Mouse (Mus musculus) hindbrain, embryonic 11.5 days (tissue): ENCODE data around the gene Gpx8. TPM values are rescaled to one million over a fixed set of nuclear protein-coding genes. Genes with fewer than 3 reads are reported as not detected.
A peak's percentile ranks its signal among the peaks of the same experiment; 100 is the strongest.

Experiments used
- ATAC-seq: fragments of 200-750 bp; cut with Nextera tagmentation; 2 replicates; pipeline ENCODE4 v1.8.0; 2017; ENCODE audit warnings: mild to moderate bottlenecking, moderate TSS enrichment, moderate library complexity; ENCODE audit not compliant: low FRiP score
- DNase-seq: peaks from one replicate; pipeline ENCODE4 v3.0.0-alpha.2; 2015; ENCODE audit warnings: low spot score
- H3K27ac ChIP-seq: fragments of 300-500 bp; sonication (generic); 2 replicates; pipeline ENCODE4 v1.5.1; 2014; ENCODE audit warnings: mild to moderate bottlenecking, low read depth, low read length
- H3K27me3 ChIP-seq: fragments of 300-500 bp; sonication (generic); 2 replicates; pipeline ENCODE4 v1.6.1; 2014; ENCODE audit warnings: mild to moderate bottlenecking, low read length, moderate library complexity, mixed read lengths; ENCODE audit not compliant: control insufficient read depth, insufficient read depth
- H3K36me3 ChIP-seq: fragments of 300-500 bp; sonication (generic); 2 replicates; pipeline ENCODE4 v1.6.1; 2014; ENCODE audit warnings: mild to moderate bottlenecking, low read length, moderate library complexity, mixed read lengths; ENCODE audit not compliant: control insufficient read depth, insufficient read depth
- H3K4me1 ChIP-seq: fragments of 300-500 bp; sonication (generic); replicated peaks from 2 replicates; pipeline ENCODE4 v1.6.1; 2014; ENCODE audit warnings: low read length, mixed read lengths; ENCODE audit not compliant: control insufficient read depth, insufficient read depth
- H3K4me2 ChIP-seq: fragments of 300-500 bp; sonication (generic); replicated peaks from 2 replicates; pipeline ENCODE4 v1.6.1; 2014; ENCODE audit warnings: mild to moderate bottlenecking, low read depth, low read length
- H3K4me3 ChIP-seq: fragments of 300-500 bp; sonication (generic); 2 replicates; pipeline ENCODE4 v1.5.1; 2014; ENCODE audit warnings: low read depth, low read length
- H3K9ac ChIP-seq: fragments of 300-500 bp; sonication (generic); 2 replicates; pipeline ENCODE4 v1.6.1; 2014; ENCODE audit warnings: low read depth, low read length
- H3K9me3 ChIP-seq: fragments of 300-500 bp; sonication (generic); 2 replicates; pipeline ENCODE4 v1.6.1; 2016; ENCODE audit warnings: low read length; ENCODE audit not compliant: control insufficient read depth
- WGBS: fragments of 180-500 bp; shearing (Covaris S2); extraction: QIAGEN DNeasy Blood & Tissue Kit; methylation state at CpG from one replicate; pipeline ENCODE4 v1.1.7; 2014; 5-methylcytosine and 5-hydroxymethylcytosine counted together
- polyA plus RNA-seq: library from polyadenylated mRNA; unstranded; fragments of >200 nt; fragmentation: Nextera tagmentation; extraction: Ambion mirVana; gene quantifications from 2 replicates; pipeline ENCODE4 v1.2.1, GENCODE M21; 2014

Gpx8 gene
- polyA plus RNA-seq, 1 experiment from 2014 or later: 105 TPM

GRCm38 (mm10) chr13:113055826-113056225, 9.6 kb upstream of the Gpx8 start:
- DNase-seq: no peak
- Histone ChIP-seq H3K36me3 (no peaks in the 10 kb centered on the region), H3K9ac (no peak overlapping the region), H3K27me3 (no peaks in the 10 kb centered on the region), H3K9me3 (no peaks in the 10 kb centered on the region), H3K4me2 (no peak overlapping the region), H3K27ac (no peak overlapping the region), H3K4me3 (no peak overlapping the region), H3K4me1 (no peaks in the 10 kb centered on the region)
- WGBS: 45% methylated on average over 8 of the region's 8 CpGs
- no peak for ATAC-seq

- WGBS: 95% methylated on average over 8 of the region's 8 CpGs
- Histone ChIP-seq H3K27ac (no peak overlapping the region), H3K4me1 (no peaks in the 10 kb centered on the region), H3K27me3 (no peaks in the 10 kb centered on the region), H3K4me3 (no peak overlapping the region), H3K9ac (no peak overlapping the region), H3K9me3 (no peaks in the 10 kb centered on the region), H3K4me2 (no peak overlapping the region), H3K36me3 (no peaks in the 10 kb centered on the region)
- ATAC-seq: no peak
- no peak for DNase-seq
Observed at GRCm38 (mm10) chr13:113054230-113054629, 8.0 kb upstream of the Gpx8 start.

DNA sequence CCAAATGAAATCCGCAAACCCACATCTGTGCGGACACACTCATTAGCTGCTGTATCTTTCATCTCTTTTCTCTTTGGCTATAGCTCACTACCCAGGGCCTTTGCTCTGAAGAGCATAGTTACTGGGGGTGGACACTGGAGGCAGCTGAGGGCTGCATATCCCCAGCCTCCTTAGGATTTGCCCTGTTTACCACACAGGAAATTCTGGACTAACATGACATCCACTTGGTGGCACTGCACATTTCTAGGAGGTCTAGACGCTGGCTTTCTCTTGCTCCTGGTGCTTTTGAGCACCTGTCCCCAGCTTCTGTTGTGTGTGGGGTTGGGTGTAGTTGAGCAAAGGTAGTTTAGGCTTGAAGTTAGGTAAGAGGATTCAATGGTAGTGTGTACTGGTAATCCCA, 1.4 kb upstream of the Gpx8 start:
- 86% methylated on average over 3 of the region's 3 CpGs for WGBS
- ATAC-seq: no peak

DNA sequence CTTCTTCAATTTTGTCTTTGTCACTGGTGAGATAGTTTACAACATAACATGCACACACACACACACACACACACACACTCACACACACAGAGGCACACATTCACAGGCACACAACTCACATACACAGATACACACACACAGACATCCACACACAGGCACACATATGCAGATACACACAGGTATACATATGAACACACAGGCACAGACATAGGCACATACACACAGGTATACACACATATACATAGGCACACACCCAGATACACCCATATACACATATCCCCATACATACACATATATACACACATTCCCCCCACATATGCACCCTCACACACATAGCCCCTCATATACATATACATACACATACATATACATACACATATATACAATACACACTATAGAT, 808 bp upstream of the Gpx8 start:
- Histone ChIP-seq H3K36me3 (no peaks in the 10 kb centered on the region), H3K4me1 (no peaks in the 10 kb centered on the region), H3K4me3 (no peak overlapping the region), H3K9me3 (no peaks in the 10 kb centered on the region), H3K9ac (no peak overlapping the region), H3K4me2 (no peak overlapping the region), H3K27ac (no peak overlapping the region), H3K27me3 (no peaks in the 10 kb centered on the region)
- DNase-seq: no peak
- ATAC-seq: peak; percentile 48

More for the DNA sequence above, 1.4 kb upstream of the Gpx8 start:
- no peak overlapping the region for H3K9ac ChIP-seq
- no peaks in the 10 kb centered on the region for H3K9me3 ChIP-seq
- DNase-seq: no peak
- no peak overlapping the region for H3K4me3 ChIP-seq
- no peak overlapping the region for H3K4me2 ChIP-seq
- no peaks in the 10 kb centered on the region for H3K36me3 ChIP-seq
- H3K4me1 ChIP-seq: no peaks in the 10 kb centered on the region
- H3K27ac ChIP-seq: no peak overlapping the region
- no peaks in the 10 kb centered on the region for H3K27me3 ChIP-seq

DNA sequence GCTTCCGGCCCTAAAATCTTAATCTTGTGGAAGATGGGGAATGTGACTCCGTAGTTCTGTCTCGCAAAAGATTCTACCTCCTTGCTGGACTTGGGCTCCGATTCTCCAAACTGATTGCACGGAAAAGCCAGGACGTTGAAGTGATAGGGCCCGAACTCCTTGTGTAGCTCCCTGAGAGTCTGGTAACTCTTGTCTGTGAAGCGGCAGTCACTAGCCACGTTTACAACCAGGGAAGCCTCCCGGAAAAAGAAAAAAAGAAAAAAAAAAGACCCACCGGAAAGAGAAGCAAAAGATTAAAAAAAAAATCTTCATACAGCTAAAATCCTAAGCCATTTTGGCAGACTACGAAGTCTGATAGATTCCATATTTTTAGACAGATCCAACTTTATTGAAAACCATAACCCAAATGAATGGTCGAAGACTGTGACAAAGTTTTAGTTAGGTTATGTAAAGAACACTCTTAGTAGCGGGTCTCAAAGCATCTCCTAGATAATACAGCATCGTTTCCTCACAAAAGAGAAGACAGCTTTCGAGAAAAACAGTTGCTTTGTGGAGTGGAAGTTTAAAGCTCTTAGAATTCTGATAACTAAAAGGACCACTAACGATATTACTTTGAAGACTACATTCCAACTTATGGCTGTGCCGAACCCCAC, 626 bp downstream of the Gpx8 start:
- H3K4me1 ChIP-seq: no peaks in the 10 kb centered on the region
- peak overlapping the region; percentile 37 for H3K4me2 ChIP-seq
- no peaks in the 10 kb centered on the region for H3K27me3 ChIP-seq
- H3K4me3 ChIP-seq: peak overlapping the region; percentile 46
- no peaks in the 10 kb centered on the region for H3K9me3 ChIP-seq
- 0 out of 2 replicates have a peak overlapping the region, but pooled peaks have one; percentile 11 for H3K27ac ChIP-seq
- 35% methylated on average over 18 of the region's 18 CpGs for WGBS
- DNase-seq (peak; percentile 36), ATAC-seq (no peak)
- H3K9ac ChIP-seq: peak overlapping the region; percentile 65
- H3K36me3 ChIP-seq: no peaks in the 10 kb centered on the region

DNA sequence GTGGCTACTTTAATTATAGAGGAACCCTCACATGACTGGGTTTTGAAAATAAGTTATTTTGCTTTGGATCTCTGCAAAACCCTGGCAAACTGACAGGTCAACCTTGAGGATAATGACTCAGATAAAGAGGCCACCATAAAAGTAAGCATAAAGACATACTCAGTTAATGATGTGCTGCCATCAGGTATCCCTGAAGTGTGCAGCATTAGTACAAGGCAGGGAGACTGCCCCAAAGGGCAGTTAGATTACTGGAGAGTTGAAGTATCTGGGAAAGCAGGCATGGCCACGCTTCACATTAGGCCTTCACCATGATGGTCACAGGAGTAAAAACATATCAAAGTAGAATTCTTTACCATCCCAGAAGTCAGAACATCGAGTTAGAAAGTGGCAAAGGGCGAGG, 1.3 kb downstream of the Gpx8 start:
- no peak for DNase-seq
- peak overlapping the region; percentile 46 for H3K4me3 ChIP-seq
- no peak overlapping the region for H3K27ac ChIP-seq
- ATAC-seq: no peak
- no peaks in the 10 kb centered on the region for H3K36me3 ChIP-seq
- no peaks in the 10 kb centered on the region for H3K27me3 ChIP-seq
- WGBS: 81% methylated on average over 3 of the region's 3 CpGs
- H3K4me1 ChIP-seq: no peaks in the 10 kb centered on the region
- H3K4me2 ChIP-seq: peak overlapping the region; percentile 37
- H3K9me3 ChIP-seq: no peaks in the 10 kb centered on the region
- H3K9ac ChIP-seq: no peak overlapping the region

- Histone ChIP-seq H3K9me3 (no peaks in the 10 kb centered on the region), H3K9ac (no peak overlapping the region), H3K27ac (no peak overlapping the region), H3K4me2 (peak overlapping the region; percentile 97), H3K4me3 (peak overlapping the region; percentile 50; the same call in 1 of the 2 replicates), H3K36me3 (no peaks in the 10 kb centered on the region), H3K4me1 (peaks cover 7% of the 10 kb centered on the region), H3K27me3 (peaks cover 27% of the 10 kb centered on the region)
- peak; percentile 90 for DNase-seq
- ATAC-seq: peak; percentile 70
- under 1% methylated on average over 4 of the region's 4 CpGs for WGBS
Observed at GRCm38 (mm10) chr13:113035852-113036251, 10.4 kb downstream of the Gpx8 start.

DNA sequence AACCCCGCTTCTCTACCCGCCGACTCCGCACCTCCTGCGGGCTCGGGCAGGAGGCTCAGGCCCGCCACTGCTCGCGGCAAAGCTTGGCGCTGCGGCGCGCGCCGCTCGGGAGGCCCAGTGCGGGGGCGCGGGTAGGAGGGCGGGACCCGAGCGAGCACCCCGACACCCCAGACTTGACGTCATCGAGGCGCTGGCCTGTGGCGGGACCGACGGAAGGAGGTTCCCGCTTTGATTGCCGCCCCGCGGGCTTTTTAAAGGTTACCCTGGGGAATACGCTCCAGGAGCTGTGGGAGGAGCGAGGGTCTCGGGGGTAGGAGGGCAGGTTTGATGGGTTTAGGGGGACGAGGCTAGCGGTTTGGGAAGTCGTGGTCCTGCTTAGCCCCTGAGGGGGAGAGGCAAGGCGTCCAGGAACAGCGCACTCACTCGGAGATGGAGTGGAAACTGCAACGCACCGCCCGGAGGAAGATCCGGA, 11.2 kb downstream of the Gpx8 start, which contains the start of gene Cdc20b:
TSS of gene Cdc20b (plus strand) at position 162 of the 472 bp plus-strand sequence.
- Histone ChIP-seq H3K27ac (no peak within 1 kb of the TSS), H3K4me1 (peaks cover 7% of the 10 kb centered on the region), H3K4me2 (peak within 1 kb of the TSS; percentile 97), H3K9me3 (no peaks in the 10 kb centered on the region), H3K36me3 (no peaks in the 10 kb centered on the region), H3K4me3 (peak within 1 kb of the TSS; percentile 50), H3K9ac (peak within 1 kb of the TSS; percentile 47), H3K27me3 (peaks cover 27% of the 10 kb centered on the region)
- under 1% methylated on average over 46 of the region's 46 CpGs for WGBS
- ATAC-seq: peak; percentile 43
- DNase-seq: peak; percentile 62

DNA sequence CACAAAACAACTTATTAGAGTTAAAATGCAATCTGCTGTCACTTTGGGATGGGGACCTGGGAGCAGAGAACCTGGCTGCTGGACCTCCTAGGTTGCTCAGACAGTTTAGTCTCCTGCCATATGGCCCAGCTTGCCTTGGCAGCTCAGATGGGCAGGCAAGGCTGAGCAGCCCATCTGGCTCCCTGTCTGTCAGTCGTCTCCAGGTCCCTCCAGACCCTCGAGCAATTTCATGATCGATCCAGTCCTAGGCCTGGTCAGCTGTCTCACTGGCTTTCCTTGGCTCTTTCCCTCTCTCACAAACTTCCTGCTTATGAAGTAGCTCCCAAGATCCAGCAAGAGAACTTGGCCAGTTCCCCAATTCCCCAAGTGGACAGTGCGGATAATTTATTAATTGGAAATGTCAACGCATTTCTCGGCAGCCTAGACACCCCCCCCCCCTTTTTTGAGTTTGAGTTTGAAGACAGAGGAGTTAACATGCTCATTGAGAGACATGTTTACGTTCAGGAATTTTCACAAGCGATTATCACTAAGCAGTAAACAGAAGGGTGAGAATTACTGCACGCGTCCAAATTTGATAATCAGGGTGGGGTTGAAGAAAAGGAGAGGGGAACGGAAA, 11.8 kb downstream of the Gpx8 start:
- peak; percentile 50 for DNase-seq

More for the DNA sequence above, 11.8 kb downstream of the Gpx8 start:
- 2% methylated on average over 11 of the region's 11 CpGs for WGBS
- Histone ChIP-seq H3K4me1 (peaks cover 7% of the 10 kb centered on the region), H3K9ac (peak overlapping the region; percentile 47; the same call in 1 of the 2 replicates), H3K27me3 (peaks cover 27% of the 10 kb centered on the region), H3K4me3 (peak overlapping the region; percentile 50), H3K4me2 (peak overlapping the region; percentile 97), H3K27ac (no peak overlapping the region), H3K9me3 (no peaks in the 10 kb centered on the region), H3K36me3 (no peaks in the 10 kb centered on the region)
- no peak for ATAC-seq
